Mouse (Mus musculus): ENCODE data around the gene Cntrob. TPM values are rescaled to one million over a fixed set of nuclear protein-coding genes. Genes with fewer than 3 reads are reported as not detected.

The Cntrob gene
- polyA plus RNA-seq, 1 experiment from 2014 or later = 18.9 TPM

- H3K27me3 ChIP-seq (ENCODE audit: control insufficient read depth, insufficient read depth, low read length) = no peaks in the 10 kb centered on the region
- H3K4me3 ChIP-seq (replicated peaks; ENCODE audit: low read length) = no peak overlapping the region
- H3K9me3 ChIP-seq (replicated peaks; ENCODE audit: control insufficient read depth, low read length) = no peaks in the 10 kb centered on the region
- WGBS = 54% methylated on average over 7 of the region's 7 CpGs
- H3K4me2 ChIP-seq (ENCODE audit: low read depth, low read length) = no peak overlapping the region
- H3K36me3 ChIP-seq (ENCODE audit: control insufficient read depth, insufficient read depth, low read length) = peaks cover 36% of the 10 kb centered on the region
- no peak overlapping the region for H3K27ac ChIP-seq (ENCODE audit: low read length)
- peaks cover 28% of the 10 kb centered on the region for H3K4me1 ChIP-seq (ENCODE audit: control insufficient read depth, insufficient read depth, low read length)
- H3K9ac ChIP-seq (ENCODE audit: low read length) = no peak overlapping the region
- no peak for ATAC-seq (ENCODE audit: insufficient read depth, low FRiP score)
Measured at GRCm38 (mm10) chr11:69362021-69362420, 38.4 kb upstream of the Cntrob start.

- Histone ChIP-seq H3K4me2 (ENCODE audit: low read depth, low read length) (no peak overlapping the region), H3K9me3 (replicated peaks; ENCODE audit: control insufficient read depth, low read length) (no peaks in the 10 kb centered on the region), H3K27me3 (ENCODE audit: control insufficient read depth, insufficient read depth, low read length) (no peaks in the 10 kb centered on the region), H3K4me3 (replicated peaks; ENCODE audit: low read length) (no peak overlapping the region), H3K27ac (ENCODE audit: low read length) (no peak overlapping the region), H3K9ac (ENCODE audit: low read length) (no peak overlapping the region), H3K4me1 (ENCODE audit: control insufficient read depth, insufficient read depth, low read length) (no peaks in the 10 kb centered on the region), H3K36me3 (ENCODE audit: control insufficient read depth, insufficient read depth, low read length) (peaks cover 49% of the 10 kb centered on the region)
- ATAC-seq (ENCODE audit: insufficient read depth, low FRiP score) = no peak
- 84% methylated on average over 12 of the region's 12 CpGs for WGBS
Measured at GRCm38 (mm10) chr11:69357690-69358089, 34.1 kb upstream of the Cntrob start.

- Histone ChIP-seq H3K27me3 (ENCODE audit: control insufficient read depth, insufficient read depth, low read length) (no peaks in the 10 kb centered on the region), H3K4me3 (replicated peaks; ENCODE audit: low read length) (no peak overlapping the region), H3K4me1 (ENCODE audit: control insufficient read depth, insufficient read depth, low read length) (no peaks in the 10 kb centered on the region), H3K9ac (ENCODE audit: low read length) (no peak overlapping the region), H3K27ac (ENCODE audit: low read length) (no peak overlapping the region), H3K9me3 (replicated peaks; ENCODE audit: control insufficient read depth, low read length) (no peaks in the 10 kb centered on the region), H3K36me3 (ENCODE audit: control insufficient read depth, insufficient read depth, low read length) (peaks cover 43% of the 10 kb centered on the region), H3K4me2 (ENCODE audit: low read depth, low read length) (no peak overlapping the region)
- no peak for ATAC-seq (ENCODE audit: insufficient read depth, low FRiP score)
- WGBS = 91% methylated on average over 5 of the region's 5 CpGs
Measured at GRCm38 (mm10) chr11:69356544-69356943, 33.0 kb upstream of the Cntrob start.

- Histone ChIP-seq H3K36me3 (ENCODE audit: control insufficient read depth, insufficient read depth, low read length) (peaks cover 4% of the 10 kb centered on the region), H3K27me3 (ENCODE audit: control insufficient read depth, insufficient read depth, low read length) (no peaks in the 10 kb centered on the region), H3K27ac (ENCODE audit: low read length) (no peak overlapping the region), H3K9ac (ENCODE audit: low read length) (no peak overlapping the region), H3K4me3 (replicated peaks; ENCODE audit: low read length) (no peak overlapping the region), H3K4me1 (ENCODE audit: control insufficient read depth, insufficient read depth, low read length) (no peaks in the 10 kb centered on the region; the same call in 1 of the 2 replicates), H3K9me3 (replicated peaks; ENCODE audit: control insufficient read depth, low read length) (no peaks in the 10 kb centered on the region), H3K4me2 (ENCODE audit: low read depth, low read length) (no peak overlapping the region)
- WGBS = 87% methylated on average over 26 of the region's 26 CpGs
- 0 out of 2 replicates have a peak, but pooled peaks have one; percentile 19 for ATAC-seq (ENCODE audit: insufficient read depth, low FRiP score)
Measured at GRCm38 (mm10) chr11:69346441-69346840, 22.9 kb upstream of the Cntrob start.

GRCm38 (mm10) chr11:69340161-69341131, 16.9 kb upstream of the Cntrob start, which contains the start of gene Rnf227:
Gene Rnf227, plus strand, starts transcription at chr11:69340461.
- H3K4me1 ChIP-seq (ENCODE audit: control insufficient read depth, insufficient read depth, low read length) = peaks cover 10% of the 10 kb centered on the region
- peak; percentile 89 for ATAC-seq (ENCODE audit: insufficient read depth, low FRiP score)
- under 1% methylated on average over 99 of the region's 99 CpGs for WGBS
- H3K9ac ChIP-seq (ENCODE audit: low read length) = peak within 1 kb of the TSS; percentile 79
- peak within 1 kb of the TSS; percentile 65 for H3K4me3 ChIP-seq (replicated peaks; ENCODE audit: low read length)
- H3K27me3 ChIP-seq (ENCODE audit: control insufficient read depth, insufficient read depth, low read length) = no peaks in the 10 kb centered on the region
- H3K4me2 ChIP-seq (ENCODE audit: low read depth, low read length) = peak within 1 kb of the TSS; percentile 97
- no peaks in the 10 kb centered on the region for H3K9me3 ChIP-seq (replicated peaks; ENCODE audit: control insufficient read depth, low read length)
- no peaks in the 10 kb centered on the region; the same call in 1 of the 2 replicates for H3K36me3 ChIP-seq (ENCODE audit: control insufficient read depth, insufficient read depth, low read length)
- H3K27ac ChIP-seq (ENCODE audit: low read length) = peak within 1 kb of the TSS; percentile 63; the same call in 1 of the 2 replicates

GRCm38 (mm10) chr11:69334796-69335195, 11.2 kb upstream of the Cntrob start:
- no peak overlapping the region for H3K9ac ChIP-seq (ENCODE audit: low read length)
- 37% methylated on average over 4 of the region's 4 CpGs for WGBS
- H3K4me1 ChIP-seq (ENCODE audit: control insufficient read depth, insufficient read depth, low read length) = peaks cover 17% of the 10 kb centered on the region

GRCm38 (mm10) chr11:69333922-69334321, 10.3 kb upstream of the Cntrob start:
- no peak for ATAC-seq (ENCODE audit: insufficient read depth, low FRiP score)
- Histone ChIP-seq H3K27me3 (ENCODE audit: control insufficient read depth, insufficient read depth, low read length) (no peaks in the 10 kb centered on the region), H3K27ac (ENCODE audit: low read length) (no peak overlapping the region), H3K9ac (ENCODE audit: low read length) (no peak overlapping the region), H3K4me3 (replicated peaks; ENCODE audit: low read length) (no peak overlapping the region), H3K9me3 (replicated peaks; ENCODE audit: control insufficient read depth, low read length) (no peaks in the 10 kb centered on the region), H3K36me3 (ENCODE audit: control insufficient read depth, insufficient read depth, low read length) (no peaks in the 10 kb centered on the region), H3K4me1 (ENCODE audit: control insufficient read depth, insufficient read depth, low read length) (peaks cover 17% of the 10 kb centered on the region), H3K4me2 (ENCODE audit: low read depth, low read length) (no peak overlapping the region)
- 73% methylated on average over 3 of the region's 3 CpGs for WGBS

More at GRCm38 (mm10) chr11:69334796-69335195, 11.2 kb upstream of the Cntrob start:
- no peak for ATAC-seq (ENCODE audit: insufficient read depth, low FRiP score)
- Histone ChIP-seq H3K4me3 (replicated peaks; ENCODE audit: low read length) (no peak overlapping the region), H3K9me3 (replicated peaks; ENCODE audit: control insufficient read depth, low read length) (no peaks in the 10 kb centered on the region), H3K27me3 (ENCODE audit: control insufficient read depth, insufficient read depth, low read length) (no peaks in the 10 kb centered on the region), H3K36me3 (ENCODE audit: control insufficient read depth, insufficient read depth, low read length) (no peaks in the 10 kb centered on the region), H3K27ac (ENCODE audit: low read length) (no peak overlapping the region), H3K4me2 (ENCODE audit: low read depth, low read length) (no peak overlapping the region)

GRCm38 (mm10) chr11:69332713-69333253, 9.2 kb upstream of the Cntrob start:
- peak overlapping the region; percentile 67; the same call in 1 of the 2 replicates for H3K4me3 ChIP-seq (replicated peaks; ENCODE audit: low read length)
- 29% methylated on average over 8 of the region's 8 CpGs for WGBS

More at GRCm38 (mm10) chr11:69332713-69333253, 9.2 kb upstream of the Cntrob start:
- Histone ChIP-seq H3K27me3 (ENCODE audit: control insufficient read depth, insufficient read depth, low read length) (peaks cover 6% of the 10 kb centered on the region; the same call in 1 of the 2 replicates), H3K9ac (ENCODE audit: low read length) (peak overlapping the region; percentile 77; the same call in 1 of the 2 replicates), H3K4me2 (ENCODE audit: low read depth, low read length) (peak overlapping the region; percentile 70), H3K27ac (ENCODE audit: low read length) (peak overlapping the region; percentile 38; the same call in 1 of the 2 replicates), H3K4me1 (ENCODE audit: control insufficient read depth, insufficient read depth, low read length) (peaks cover 17% of the 10 kb centered on the region), H3K9me3 (replicated peaks; ENCODE audit: control insufficient read depth, low read length) (no peaks in the 10 kb centered on the region), H3K36me3 (ENCODE audit: control insufficient read depth, insufficient read depth, low read length) (no peaks in the 10 kb centered on the region)
- ATAC-seq (ENCODE audit: insufficient read depth, low FRiP score) = no peak
